Mouse (Mus musculus) C2C12 (cell line): ENCODE data around the gene Taar2.

Experiments used
- CTCF ChIP-seq: IDR thresholded peaks from one replicate; pipeline ENCODE4 v1.5.1; 2011; ENCODE audit not compliant: control insufficient read depth, insufficient read depth, insufficient read length
- MAX ChIP-seq: IDR thresholded peaks from one replicate; pipeline ENCODE4 v1.6.1; 2011; ENCODE audit warnings: mild to moderate bottlenecking, control low read depth
- MYOG ChIP-seq: IDR thresholded peaks from one replicate; pipeline ENCODE4 v1.6.1; 2011; ENCODE audit not compliant: control insufficient read depth, insufficient read length; ENCODE audit errors: extremely low read depth

- TF ChIP-seq CTCF (no peak), MYOG (no peak), MAX (no peak)
Observed at GRCm38 (mm10) chr10:23949508-23950005, 11.2 kb downstream of the Taar2 start, which contains the start of gene Taar3.
